Mouse (Mus musculus): Measurements from ENCODE around the gene Wee2.

DNA sequence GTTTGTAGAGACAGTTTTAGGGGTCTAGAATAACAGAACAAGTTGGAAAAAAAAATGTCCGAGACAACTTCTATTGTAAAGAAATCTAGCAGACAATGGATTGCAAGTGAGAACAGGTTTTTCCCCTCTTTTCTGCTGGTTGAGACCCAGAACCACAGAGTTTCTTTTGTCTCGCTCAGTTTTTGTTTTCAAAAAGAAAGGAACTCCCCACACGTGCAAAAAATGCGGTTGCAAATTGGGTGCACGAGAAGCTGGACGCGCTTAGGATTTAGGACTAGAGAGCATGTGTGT is 32.8 kb downstream of the Wee2 start:
- no peak for TF ChIP-seq CTCF (IDR thresholded peaks at IDR 0.05; ENCODE audit: control insufficient read depth, insufficient read depth, insufficient read length)
- no peak for TF ChIP-seq MAX (IDR thresholded peaks at IDR 0.05)
- no peak for TF ChIP-seq USF1 (IDR thresholded peaks at IDR 0.05; ENCODE audit: low read depth)
